In genomic region chr14:34440526-34441066, GRCm38 (mm10) we compare ENCODE assay signal across 26 mouse cellular contexts.
DNase-seq lines count a peak whose midpoint lies in the region; ATAC-seq lines count a peak whose summit lies in the region.
"Had no signal": no experiment of that assay in that cellular context is flagged by ENCODE, and none has a peak within 500 bp of the region (broad histone marks: within the 10 kb centered on the region; RNA-seq: fewer than 3 reads in every experiment).

No protein-coding gene starts in this region.

- H3K4me1 ChIP-seq in heart, embryonic 15.5 days (replicated peaks) = peaks cover 26% of the 10 kb centered on the region
- peaks cover 7% of the 10 kb centered on the region; the same call in 1 of the 2 replicates for H3K4me1 ChIP-seq in heart, embryonic 10.5 days
- H3K4me1 ChIP-seq: forebrain, embryonic 15.5 days; liver, embryonic 13.5 days had no signal

- H3K9me3 ChIP-seq in heart, embryonic 15.5 days (replicated peaks) = no peaks in the 10 kb centered on the region
- H3K9me3 ChIP-seq in heart, embryonic 10.5 days = no peaks in the 10 kb centered on the region
- H3K9me3 ChIP-seq: embryonic facial prominence, embryonic 15.5 days; forebrain, embryonic 15.5 days; G1E; liver, embryonic 13.5 days; midbrain, embryonic 13.5 days; neural tube, embryonic 12.5 days had no signal

- ATAC-seq in heart, embryonic 15.5 days (replicated peaks; ENCODE audit: insufficient number of reproducible peaks, insufficient read depth, low FRiP score, low read depth) = no peak; the same call in 1 of the 2 replicates
- ATAC-seq: forebrain, embryonic 15.5 days; hindbrain, postnatal 0 days; intestine, embryonic 16.5 days; midbrain, embryonic 13.5 days; Patski had no signal

- WGBS in heart, embryonic 15.5 days = 60% methylated on average over 3 of the region's 3 CpGs
- 75% methylated on average over 3 of the region's 3 CpGs for WGBS in heart, embryonic 10.5 days

- no peak overlapping the region for H3K9ac ChIP-seq in heart, embryonic 15.5 days
- H3K9ac ChIP-seq: embryonic facial prominence, embryonic 15.5 days; forebrain, embryonic 15.5 days; liver, embryonic 13.5 days; midbrain, embryonic 13.5 days; neural tube, embryonic 12.5 days had no signal

- H3K4me2 ChIP-seq in heart, embryonic 15.5 days = no peak overlapping the region
- H3K4me2 ChIP-seq: embryonic facial prominence, embryonic 15.5 days; forebrain, embryonic 15.5 days; liver, embryonic 13.5 days; midbrain, embryonic 13.5 days; neural tube, embryonic 12.5 days had no signal

- peak overlapping the region; percentile 70 for H3K27ac ChIP-seq in heart, embryonic 15.5 days
- H3K27ac ChIP-seq in heart, embryonic 10.5 days = no peak overlapping the region
- H3K27ac ChIP-seq: embryonic facial prominence, embryonic 15.5 days; forebrain, embryonic 15.5 days; hindbrain, postnatal 0 days; liver, embryonic 13.5 days; midbrain, embryonic 13.5 days; neural tube, embryonic 12.5 days had no signal

- DNase-seq in heart, adult 11 months = peak; percentile 81
- DNase-seq in heart, postnatal 10 days = no peak
- no peak for DNase-seq in heart, embryonic 10.5 days (ENCODE audit: low spot score)
- DNase-seq in brain, adult 2 months (ENCODE audit: low read depth, low spot score) = peak; percentile 44
- peak; percentile 83 for DNase-seq in skeletal muscle tissue, adult 2 months (ENCODE audit: low read depth, low spot score)
- DNase-seq in adrenal gland, adult 2 months = no peak
- DNase-seq: adrenal gland, adult 8-10 months; B cell, adult 2 months; cerebellum, adult 8-10 months; kidney, adult 9 months; kidney, postnatal 14 days; liver, embryonic 13.5 days; lung, adult 2 months; lung, postnatal 14 days; right cerebral cortex, postnatal 14 days; spleen, adult 18-20 months had no signal

- H3K36me3 ChIP-seq in heart, embryonic 15.5 days = peaks cover 21% of the 10 kb centered on the region
- peaks cover 58% of the 10 kb centered on the region for H3K36me3 ChIP-seq in heart, embryonic 10.5 days
- H3K36me3 ChIP-seq: G1E; liver, embryonic 13.5 days had no signal

- no peak overlapping the region for H3K4me3 ChIP-seq in heart, embryonic 15.5 days
- no peak overlapping the region for H3K4me3 ChIP-seq in heart, embryonic 10.5 days
- H3K4me3 ChIP-seq: embryonic facial prominence, embryonic 15.5 days; forebrain, embryonic 15.5 days; liver, embryonic 13.5 days; midbrain, embryonic 13.5 days; neural tube, embryonic 12.5 days had no signal

- no peaks in the 10 kb centered on the region for H3K27me3 ChIP-seq in heart, embryonic 15.5 days
- H3K27me3 ChIP-seq in heart, embryonic 10.5 days (ENCODE audit: insufficient read depth, poor library complexity, severe bottlenecking) = no peaks in the 10 kb centered on the region
- H3K27me3 ChIP-seq: CH12.LX; embryonic facial prominence, embryonic 15.5 days; forebrain, embryonic 15.5 days; liver, embryonic 13.5 days; midbrain, embryonic 13.5 days; neural tube, embryonic 12.5 days; Patski had no signal

- intact Hi-C loops in heart, postnatal 10 days (cut with DNase I) = no loop called here

Comparison
In these comparisons a context has a peak if more than half of its experiments do, and no peak if none do; other contexts are left out.
1. DNase-seq: peak in heart, adult 11 months (single experiment), brain, adult 2 months (single experiment) and skeletal muscle tissue, adult 2 months (single experiment); none in heart, postnatal 10 days (0 of 2), heart, embryonic 10.5 days (single experiment) and adrenal gland, adult 2 months (single experiment).